Mouse (Mus musculus): Measurements from ENCODE around the gene Asphd2.

DNA sequence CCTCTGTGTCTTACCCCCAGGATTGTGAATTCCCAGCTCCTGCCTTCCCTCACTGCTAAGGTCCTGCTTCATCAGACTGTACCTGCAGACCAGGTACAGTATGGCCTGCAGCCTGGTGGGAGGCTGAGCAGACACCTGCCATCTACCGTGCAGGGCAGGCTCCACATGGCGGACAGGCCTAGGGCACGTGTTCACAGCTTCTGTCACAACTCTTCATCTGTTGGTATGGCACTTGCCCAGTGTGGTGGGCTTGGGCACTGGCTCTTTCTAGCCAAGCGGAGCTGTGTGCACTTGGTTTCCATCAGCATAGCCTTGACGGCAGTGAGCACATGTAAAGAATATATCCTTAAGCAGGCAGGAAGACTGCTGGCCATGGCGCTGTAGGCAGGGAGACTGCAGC is 27.8 kb downstream of the Asphd2 start:
- TF ChIP-seq POLR2A (IDR thresholded peaks at IDR 0.05; ENCODE audit: borderline replicate concordance, extremely low read depth, insufficient read depth, insufficient read length, poor library complexity, severe bottlenecking): no peak
- no peak for TF ChIP-seq CTCF (IDR thresholded peaks at IDR 0.05; ENCODE audit: borderline replicate concordance, extremely low read depth, insufficient read depth, insufficient read length)
